Mouse (Mus musculus): ENCODE data around the gene Fbxo47.

DNA sequence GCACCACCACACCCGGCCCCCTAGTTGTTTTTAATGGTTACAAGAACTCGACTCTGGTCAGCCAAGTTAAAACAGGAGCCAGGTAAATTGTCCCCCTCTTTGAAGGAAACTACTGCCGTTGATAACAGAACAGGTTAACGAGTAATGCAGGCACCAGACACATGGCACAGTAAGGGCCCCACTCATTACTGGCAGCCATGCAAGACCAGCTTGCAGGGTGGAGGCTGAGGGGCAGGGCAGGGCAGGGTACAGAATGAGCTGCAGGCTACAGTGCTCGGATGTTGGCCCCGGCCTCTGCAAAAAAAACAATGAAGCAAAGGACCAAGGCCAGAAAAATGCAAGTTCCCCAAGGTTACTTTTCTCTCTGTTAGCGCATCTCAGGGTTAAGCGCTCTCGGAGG, 39.7 kb upstream of the Fbxo47 start:
- TF ChIP-seq CTCF (IDR thresholded peaks at IDR 0.05; ENCODE audit: borderline replicate concordance, insufficient read depth, low read depth, low read length) (no peak), POLR2A (IDR thresholded peaks at IDR 0.05; ENCODE audit: borderline replicate concordance, insufficient read depth, low read length) (no peak)
